Mouse (Mus musculus) thymus, adult 18-20 months (tissue): ENCODE measurements around the gene Styxl1.

Source experiments
- DNase-seq, 2 experiments: peaks; one replicate each; pipeline ENCODE4 v3.0.0; 2022; ENCODE audit warnings: mixed read lengths in 2 of 2

Gene Styxl1

DNA sequence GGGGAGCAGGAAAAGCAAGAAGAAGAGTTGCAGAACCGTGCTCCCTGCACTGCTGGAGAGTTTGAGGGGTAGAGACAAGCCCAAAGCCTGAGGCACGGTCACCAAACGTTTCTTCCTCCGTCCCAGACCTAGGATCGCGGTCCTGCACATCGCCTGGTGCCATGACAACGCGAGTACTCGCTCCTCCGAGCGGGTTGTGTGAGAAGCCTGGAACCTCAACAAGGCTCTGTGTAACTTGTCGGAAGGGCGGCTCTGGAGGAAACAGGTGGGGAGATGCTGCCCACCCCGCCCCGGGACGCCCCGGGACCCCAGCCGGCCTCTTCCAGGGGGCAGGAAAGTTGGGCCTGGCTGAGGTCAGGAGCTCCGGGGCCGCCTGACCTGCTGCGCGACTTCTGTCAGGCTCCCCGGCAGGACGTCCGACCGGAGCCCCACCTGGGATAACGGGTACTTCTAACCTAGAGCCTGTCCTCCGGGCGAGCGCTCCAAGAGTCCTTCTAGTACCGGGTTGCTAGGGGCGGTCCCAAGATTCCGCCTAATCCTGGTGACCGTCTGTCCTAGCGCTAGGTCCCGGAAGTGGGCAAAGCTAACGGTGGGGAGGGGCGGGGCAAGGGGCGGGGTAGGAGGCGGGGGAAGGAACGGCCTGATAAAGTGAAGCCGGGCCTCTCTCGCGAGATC is at the start of gene Styxl1:
Gene Styxl1 (minus strand): TSS at position 590 of the 675 bp plus-strand sequence.
- DNase-seq, result no peak

DNA sequence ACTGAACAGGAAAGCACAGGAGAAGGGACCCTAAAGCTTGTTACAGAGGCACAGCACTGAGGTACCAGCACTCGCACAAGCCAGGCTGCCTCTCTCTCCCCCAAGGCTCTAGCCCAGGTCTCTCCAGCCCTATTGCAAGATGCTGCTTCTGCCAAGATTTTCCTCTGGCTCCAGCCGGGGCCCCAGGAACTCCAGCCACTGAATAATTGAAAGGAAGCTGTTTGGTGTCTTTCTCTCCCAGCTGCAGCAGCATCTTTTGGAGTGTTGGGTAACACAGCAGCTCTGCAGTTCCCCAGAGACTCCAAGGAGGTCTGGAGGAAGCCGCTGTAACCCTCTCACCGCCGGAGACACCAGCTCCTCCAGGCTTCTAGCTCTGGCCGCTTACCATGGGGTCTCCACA is 48.0 kb upstream of the Styxl1 start:
- no peak for DNase-seq

DNA sequence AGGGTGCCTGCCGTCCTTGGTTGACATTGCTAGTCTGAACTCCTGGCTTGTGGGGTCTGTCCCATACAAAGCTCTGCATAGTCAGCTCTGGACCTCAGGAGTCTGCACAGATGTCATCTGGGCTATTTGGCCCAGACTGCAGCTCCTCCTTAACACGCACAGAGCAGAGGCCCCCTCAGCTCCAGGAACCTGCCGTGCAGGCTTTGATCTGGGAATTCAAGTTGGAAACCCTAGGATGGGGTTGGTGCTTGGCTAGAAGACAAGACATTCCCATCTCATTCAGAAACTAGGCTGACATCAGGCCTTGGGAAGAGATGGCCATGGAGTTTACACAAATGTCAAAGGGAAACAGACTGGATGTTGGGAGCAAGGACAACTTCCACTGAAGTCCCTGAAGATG is 46.3 kb upstream of the Styxl1 start:
- no peak for DNase-seq

DNA sequence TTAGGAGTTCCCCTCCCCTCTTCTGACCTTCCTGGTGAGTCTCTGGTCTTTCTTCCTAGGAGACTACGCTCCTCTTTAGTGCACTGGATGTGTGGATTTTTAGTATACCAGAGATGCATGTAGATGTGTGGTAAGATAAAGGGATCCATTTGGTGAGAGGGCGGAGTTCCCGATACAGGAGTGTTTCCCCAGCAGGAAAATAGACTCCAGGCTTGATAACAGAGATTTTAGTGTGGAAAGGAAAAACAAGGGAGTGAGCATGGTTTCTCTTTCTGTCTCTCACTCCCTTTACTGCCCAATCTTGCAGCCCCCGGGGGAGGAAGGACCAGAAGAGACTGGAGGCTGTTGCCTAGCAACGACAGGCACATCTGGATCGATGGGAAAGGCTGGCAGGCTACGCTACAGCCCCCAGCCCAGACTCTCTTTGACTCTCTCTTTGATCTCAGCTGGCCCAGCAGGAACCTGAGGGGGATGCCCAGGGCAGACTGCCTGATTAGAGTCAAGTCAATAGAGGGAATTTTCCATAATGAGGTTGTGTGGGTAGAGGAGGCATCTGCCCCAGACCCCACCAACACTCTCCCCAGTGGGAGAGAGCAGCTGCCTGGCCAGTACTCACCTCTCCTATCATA is 44.2 kb upstream of the Styxl1 start:
- no peak for DNase-seq

DNA sequence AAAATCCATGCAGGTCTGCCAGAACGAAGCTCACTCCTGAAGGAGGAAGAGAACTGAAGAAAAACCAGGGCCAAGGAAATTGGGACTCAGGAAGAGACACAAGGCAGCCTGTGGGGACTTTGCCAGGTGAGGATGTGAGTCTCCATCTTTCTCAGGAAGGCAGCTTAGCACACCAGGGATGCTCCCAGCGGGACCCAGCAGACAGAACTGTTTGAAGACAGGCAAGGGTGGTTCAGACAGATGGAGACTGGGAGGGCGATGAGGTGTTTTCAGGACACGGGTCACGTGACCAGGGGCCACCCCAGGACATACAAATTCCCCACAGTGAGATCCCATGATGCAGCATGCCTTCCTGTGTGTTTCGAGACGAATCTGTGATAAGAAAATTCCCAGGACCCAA is 40.3 kb upstream of the Styxl1 start:
- no peak for DNase-seq

DNA sequence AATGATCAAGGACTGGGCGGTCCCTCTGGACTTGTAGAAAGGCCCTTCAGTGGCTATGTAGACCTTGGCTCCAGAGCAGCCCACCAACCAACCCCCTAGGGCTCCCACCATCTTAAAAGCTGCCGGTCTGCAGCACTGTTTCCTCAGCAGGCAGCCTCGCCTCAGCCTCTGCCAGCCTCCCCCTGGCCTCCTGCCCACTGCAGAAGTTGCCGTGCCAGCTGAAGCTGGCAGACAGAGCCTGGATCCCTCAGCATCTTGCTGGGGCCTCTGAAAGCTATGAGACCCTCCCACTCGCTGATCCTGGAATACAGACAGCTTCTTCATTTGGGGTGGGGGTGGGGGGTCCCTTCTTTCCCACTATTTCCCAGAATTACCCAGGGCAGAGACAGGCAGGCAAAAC is 34.8 kb upstream of the Styxl1 start:
- no peak for DNase-seq

DNA sequence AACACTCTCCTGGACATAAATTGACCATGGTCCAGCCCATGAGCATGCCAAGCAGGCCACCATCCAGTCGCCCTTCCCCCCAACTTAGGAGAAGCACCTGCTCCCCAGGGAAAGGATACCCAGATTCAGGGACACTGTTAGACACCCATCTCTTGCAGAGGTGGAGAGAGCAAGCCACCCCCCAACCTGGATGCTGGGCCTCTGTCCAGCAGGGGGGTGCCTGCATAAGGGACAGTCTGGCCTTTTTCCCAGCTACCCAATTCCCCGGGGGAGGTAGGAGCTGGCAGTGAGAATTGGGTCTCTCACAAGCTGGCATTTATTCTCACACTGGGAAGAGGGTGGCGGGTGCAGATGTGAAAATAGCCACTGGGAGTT is 29.1 kb upstream of the Styxl1 start:
- no peak for DNase-seq

DNA sequence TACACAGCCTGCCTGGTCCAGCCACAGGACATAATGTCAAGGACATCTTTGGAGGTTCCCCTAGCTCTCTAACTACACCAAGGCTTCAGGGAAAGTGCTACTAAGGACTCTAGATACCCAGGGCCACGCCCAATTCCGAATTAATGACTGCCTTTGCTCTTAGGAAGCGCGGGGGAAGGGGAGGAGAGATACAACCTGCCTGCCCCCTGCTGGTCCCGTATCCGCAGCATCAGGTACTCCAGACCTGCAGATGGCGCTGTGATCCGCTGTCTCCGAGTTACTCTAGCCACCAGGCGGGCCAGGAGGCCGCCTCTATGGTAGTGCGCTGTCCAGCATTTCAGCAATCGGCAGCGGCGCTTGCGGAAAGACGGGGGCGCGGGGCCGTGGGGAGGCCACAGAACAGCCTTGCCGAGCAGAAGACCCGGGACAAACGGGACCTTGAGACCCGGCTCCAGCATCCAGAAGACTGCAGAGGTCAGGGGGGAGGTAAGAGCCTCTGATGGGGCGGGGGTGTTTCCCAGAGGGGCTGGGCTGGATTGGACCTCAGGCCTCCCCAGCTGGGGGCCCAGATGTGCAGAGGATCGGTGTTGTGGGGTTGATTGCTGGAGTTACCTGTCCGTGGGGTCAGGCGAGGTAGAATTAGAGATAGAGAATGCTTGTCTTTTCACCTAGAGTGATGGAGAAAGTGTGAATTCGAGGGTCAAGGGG is 28.5 kb upstream of the Styxl1 start, which contains the start of gene Srrm3:
Gene Srrm3 (plus strand): TSS at position 336 of the 708 bp plus-strand sequence.
- peak; percentile 72 to 78 for DNase-seq

DNA sequence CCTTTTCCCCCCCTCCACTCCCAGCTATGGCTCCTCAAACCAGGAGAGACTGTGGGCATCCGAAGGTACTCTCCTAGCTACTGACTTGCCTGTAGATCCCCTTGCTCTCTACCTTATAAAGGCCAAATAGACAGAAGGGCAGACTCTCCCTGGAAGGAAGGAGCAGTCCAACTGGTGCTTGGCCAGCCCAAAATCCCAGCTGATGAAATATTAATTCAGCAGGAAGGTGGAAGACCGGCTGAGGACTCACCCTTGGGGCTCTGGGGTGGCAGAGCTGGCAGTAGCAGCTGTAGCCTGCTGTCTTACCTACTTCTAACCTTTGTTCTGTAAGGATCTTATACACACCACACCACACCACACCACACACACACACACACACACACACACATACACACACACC is 26.6 kb upstream of the Styxl1 start:
- DNase-seq, result no peak

DNA sequence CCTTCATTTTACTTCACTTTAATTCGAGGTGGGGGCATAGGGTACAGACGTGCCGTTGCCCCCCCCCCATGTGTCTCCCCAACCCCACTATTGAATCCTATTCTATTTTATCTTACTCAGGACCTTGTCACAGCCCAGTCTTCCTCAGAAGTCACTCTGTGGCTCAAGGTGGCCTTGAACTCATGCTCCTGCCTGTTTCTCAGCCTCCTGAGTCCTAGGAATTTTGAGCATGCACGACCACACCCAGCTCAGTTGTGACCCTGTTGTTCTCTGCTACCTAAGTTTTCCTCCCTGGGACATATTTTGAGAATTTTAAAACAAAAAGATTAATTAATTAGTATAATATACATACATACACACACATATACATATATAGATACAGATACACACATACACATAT is 25.5 kb upstream of the Styxl1 start:
- DNase-seq, result no peak

DNA sequence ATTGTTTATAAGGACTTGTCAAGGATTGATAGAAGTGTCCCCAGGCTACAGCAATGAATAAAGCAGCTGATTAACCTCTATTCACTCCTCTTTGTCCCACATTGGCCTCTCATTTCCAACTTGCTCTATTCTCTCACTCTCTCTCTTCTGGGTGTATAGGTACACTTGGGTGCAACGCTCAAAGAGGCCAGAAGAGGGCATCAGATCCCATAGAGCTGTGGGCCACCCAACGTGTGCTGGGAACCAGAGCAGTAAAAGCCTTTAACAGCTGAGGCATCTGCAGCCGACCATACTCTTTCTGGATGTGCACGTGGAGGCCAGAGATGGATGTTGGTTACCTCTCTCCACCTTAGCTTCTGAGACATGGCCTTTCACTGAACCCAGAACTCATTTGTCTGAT is 24.9 kb upstream of the Styxl1 start:
- DNase-seq, result no peak

DNA sequence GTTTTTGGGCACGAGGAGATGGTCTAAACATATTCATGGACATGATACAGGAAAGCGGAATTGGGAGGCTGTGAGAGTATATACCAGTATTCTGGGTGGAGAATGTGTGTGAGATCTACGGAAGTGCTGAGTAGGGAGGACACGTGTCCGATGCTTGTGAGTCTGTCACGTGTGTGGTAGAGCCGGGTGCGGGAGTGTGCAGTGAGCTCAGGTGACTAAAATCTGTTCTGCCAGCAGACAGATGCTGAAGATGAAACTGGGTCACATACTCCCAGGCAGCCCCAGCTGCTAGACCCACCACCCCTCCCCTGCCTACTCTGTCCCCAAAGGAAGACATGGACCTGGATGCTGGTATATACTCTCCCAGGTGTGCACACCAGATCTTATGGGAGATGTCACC is 24.5 kb upstream of the Styxl1 start:
- no peak for DNase-seq

DNA sequence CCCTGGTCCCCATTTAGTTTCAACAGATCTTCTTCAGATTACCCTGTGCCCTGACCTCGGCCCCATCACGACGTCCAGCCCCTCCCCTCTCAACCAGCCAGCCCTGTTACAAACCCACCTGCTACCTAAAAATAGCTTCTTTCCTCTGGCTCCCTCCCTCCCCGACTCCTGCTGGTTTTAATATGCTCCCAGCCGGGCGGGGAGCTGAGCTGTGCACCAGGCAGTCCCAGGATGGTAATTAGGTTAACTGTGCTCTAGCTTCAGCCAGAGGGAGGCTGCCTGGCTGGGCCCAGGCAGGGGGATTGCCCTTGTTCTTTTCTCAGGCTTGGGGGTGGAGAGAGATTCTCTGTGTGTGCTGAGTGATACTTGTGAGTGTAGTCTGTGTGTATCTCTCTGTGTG is 22.7 kb upstream of the Styxl1 start:
- no peak for DNase-seq

DNA sequence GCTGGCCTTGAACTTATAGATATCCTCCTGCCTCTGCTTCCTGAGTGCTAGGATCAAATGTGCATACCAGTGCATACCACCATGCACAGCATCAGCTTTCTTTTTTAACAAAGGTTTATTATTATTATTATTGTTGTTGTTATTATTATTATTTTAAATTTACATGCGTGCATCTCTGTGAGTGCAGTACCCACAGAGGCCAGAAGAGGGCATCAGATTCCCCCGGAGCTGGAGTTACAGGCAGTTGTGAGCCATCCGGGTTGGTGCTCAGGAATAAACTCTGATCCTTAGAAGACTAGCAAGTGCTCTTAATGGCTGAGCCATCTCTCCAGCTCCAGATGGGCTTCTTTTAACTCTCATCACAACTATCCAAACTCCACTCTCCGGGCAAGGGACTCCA is 21.6 kb upstream of the Styxl1 start:
- no peak for DNase-seq

DNA sequence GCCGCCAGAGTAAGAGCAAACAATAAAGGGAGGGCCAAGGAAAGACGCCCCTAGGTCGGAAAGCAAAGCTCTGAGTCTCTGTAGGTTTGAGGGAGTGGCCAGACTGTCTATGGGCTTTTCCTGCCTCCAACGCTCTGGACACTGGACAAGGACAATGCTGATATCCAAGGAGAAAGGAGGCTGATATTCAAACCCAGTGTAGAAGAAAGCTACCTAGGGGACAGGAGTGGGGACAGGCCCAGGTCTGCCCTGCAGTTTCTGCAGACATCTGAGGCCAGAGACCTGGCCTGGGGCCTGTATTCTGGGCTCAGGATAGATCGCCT is 16.6 kb upstream of the Styxl1 start:
- no peak for DNase-seq

DNA sequence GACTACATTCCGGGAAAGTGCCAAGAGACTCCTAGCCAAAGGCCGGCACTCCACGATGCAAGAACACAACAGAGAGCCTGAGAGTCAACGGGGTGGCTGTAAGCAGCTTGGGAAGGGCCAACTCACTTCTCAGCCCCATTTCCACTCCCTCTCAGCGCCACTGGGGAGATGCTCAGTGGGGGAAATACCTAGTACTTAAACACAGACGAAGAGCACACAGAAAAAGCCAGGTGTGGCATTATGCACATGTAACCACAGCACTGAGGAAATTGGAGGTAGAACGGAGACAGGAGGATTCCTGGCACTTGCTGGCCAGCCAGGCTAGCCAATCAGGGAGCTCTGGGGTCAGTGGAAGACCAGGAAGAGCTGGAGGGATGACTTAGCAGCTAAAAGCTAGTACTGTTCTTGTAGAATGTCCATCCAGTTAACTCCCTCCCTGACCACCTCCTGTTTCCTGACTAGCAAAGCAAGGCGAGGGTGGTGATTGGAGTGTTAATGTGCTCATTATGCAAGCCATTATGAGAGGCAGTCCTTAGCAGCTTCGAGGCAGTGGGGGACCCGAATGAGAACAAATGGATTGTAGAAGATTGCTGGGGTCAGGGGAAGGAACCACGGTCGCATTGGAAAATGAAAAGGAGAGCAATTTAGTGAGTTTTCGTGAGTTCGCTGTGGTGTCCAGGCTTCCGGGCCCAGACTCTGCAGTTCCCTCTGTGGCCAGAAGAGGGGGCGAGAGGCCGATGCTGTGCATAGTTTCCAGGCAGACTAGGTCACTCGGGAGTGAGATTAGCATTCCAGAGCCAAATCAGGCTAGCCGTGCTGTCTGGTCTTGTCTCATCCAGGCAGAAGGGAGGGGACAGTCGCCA is 16.0 kb upstream of the Styxl1 start:
- peak; percentile 45 to 51 for DNase-seq

DNA sequence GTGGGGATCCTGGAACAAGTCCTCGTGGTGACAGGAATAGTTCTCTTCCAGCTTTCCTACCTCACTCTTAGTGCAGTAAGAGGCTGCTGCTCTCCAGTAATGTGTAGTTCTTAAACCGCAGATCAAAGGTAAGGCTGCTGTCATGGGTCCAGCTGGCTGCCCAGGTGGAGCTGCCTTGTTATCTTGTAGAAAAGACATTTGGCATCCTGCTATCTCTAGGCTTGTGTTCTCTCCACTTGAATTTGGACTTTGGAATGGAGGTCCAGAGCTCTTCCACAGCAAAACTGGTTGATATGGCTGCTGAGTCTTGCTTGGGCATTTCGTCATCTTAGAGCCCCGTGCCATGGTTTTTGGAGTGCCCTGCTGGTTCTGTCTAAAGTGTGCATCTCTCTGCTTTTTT is 4.7 kb upstream of the Styxl1 start:
- no peak for DNase-seq

DNA sequence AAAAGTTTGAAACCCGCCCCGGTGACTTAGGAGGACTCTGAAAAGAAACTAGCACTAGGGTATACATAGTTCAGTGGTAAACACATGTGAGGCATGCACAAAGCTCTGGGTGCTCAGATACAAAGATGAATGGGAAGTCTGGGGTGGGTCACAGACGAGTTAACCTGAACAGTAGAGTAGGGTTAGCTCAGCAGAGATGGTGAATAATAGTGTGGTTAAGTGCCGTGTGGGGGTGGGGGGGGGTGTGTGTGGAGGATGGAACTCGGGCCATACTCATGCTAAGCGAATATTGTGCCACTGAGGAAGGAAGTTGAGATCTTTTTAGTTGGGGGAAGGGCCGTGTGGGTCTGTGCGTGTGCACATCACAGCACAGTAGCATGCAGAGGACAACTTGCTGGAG is 2.1 kb upstream of the Styxl1 start:
- DNase-seq, result no peak

DNA sequence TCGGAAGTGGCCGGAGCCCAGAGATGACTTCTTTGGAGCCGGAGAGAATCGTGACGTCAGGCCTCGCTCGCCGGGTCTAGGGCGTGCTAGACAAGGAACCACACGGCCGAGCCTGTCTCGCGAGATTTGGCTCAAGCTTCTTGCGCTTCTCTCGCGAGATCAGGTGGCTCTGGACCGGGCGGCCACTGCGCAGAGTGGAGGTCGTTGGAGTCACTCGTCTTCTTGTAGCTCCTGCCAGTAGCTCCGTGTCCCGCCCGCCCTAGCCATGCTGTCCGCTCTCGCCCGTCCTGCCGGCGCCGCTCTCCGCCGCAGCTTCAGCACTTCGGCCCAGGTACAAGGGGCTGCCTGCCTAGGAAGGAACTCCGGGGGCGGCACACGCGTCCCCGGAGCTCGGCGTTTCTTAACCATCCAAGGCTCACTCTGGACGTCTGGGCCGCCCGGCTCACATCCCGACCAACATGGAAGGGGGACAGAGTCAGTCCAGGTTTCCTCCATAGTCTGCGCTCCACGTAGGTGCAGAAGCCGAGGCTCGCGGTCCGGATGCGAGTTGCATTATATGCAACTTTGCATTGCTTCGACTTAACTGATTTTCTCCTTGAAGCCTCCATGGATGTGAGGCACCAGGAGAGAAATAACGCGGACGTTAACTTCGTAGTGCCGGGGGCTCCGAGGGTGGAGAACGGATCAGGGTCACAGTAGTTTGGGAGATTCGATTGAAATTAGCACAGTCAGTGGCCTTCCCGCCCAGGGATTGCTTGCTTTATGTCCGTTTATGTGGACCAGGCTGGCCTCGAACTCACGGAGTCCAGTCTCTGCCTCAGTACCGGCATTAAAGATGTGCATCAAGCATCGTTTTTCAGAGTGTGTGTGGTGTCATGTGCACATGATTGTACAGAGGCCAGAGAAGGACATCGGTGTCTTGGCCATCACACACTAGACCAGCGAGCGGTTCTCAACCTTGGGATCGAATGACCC is 573 bp upstream of the Styxl1 start, which contains the start of gene Mdh2:
Gene Mdh2 (plus strand): TSS at position 10 of the 975 bp plus-strand sequence.
- peak; percentile 99 to 100 for DNase-seq

DNA sequence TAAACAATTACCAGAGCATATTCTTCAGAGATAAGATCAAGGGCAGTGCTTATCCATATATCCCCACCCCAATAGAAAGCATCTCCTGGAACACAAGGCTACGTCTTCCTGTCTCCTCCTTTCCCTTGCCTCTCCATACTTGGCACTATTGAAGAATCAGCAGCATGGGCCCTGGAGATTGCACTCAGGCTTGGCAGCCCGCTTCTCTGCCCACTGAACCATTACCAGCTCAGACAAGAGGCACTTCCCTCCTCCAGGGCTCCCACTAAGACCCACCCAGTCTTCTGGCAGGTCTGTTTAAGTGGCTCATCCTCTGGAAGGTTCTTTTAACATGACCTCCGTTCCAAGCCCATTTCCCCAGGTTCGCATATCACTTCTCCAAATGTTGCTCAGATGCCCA is 1.6 kb downstream of the Styxl1 start:
- DNase-seq, result no peak

DNA sequence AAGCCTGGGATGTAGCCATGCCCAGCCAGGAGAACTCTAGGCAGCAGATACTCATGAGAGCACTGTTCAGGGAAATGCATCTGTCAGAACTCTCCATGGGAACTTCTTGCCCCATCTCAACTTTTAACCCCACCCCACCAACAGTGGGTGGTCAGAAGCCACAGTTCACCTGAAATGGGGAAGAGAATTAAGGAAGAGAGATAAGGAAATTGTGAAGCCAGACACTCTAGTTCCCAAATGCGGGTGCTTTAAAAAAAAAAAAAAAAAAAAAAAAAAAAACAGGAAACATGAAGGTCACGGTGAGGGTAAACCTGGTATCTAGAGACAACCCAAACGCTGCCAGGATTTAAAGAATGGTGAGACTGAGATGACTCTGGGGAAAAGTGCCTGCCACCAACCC is 5.7 kb downstream of the Styxl1 start:
- DNase-seq, result no peak

DNA sequence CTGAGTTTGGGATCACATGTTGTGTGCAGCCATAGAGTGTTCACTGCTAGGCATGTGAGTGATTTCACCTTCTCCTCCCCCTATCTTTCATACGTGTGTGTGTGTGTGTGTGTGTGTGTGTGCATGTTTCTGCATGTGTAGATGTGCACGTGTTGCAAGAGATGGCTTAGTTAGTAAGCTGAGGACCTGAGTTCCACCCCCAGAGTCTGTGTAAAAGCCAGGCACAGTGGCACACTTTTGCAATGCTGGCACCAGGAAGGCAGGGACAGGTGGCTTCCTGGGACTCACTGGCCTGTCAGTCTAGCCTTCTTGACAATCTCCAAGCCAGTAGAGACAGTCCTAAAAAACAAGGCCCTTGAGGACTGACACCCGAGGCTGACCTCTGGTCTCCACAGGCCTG is 13.2 kb downstream of the Styxl1 start:
- no peak for DNase-seq
